Mouse (Mus musculus): ENCODE results near the gene Edf1.

DNA sequence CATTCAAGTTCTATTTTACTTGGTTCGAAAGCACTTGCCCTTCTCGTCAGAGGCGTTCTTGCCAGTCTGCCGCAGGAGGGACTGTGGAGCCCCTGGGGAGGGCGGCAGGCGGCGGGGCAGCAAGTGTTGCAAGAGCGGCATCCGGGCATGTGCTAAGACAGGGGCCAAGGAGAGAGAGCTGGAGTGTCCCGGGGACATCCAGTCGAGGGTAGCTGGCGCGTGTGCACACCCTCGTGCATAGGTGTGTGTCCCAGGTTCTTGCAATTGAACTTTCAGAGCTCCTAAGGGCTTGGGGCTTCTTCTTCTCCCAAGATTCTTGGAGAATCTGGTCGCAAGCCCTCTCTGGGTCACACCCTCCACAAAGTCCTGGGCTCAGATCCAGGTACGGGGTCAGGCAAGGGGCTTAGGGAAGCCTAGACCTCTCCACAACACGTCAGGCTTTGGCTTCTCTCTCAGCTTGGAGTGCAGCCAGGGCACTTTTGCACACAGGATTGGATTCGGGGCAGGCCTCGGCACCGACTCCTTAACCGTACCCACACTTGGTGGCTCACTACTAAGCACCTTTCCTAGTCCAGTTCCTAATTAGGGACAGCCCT is 17.9 kb downstream of the Edf1 start:
- TF ChIP-seq CTCF (conservative IDR thresholded peaks at IDR 0.05; ENCODE audit: low read length), result no peak
- TF ChIP-seq POU5F1 (IDR thresholded peaks at IDR 0.05; ENCODE audit: borderline replicate concordance, low read length), result no peak
